Mouse (Mus musculus) spleen, postnatal 36 days (tissue): Measurements from ENCODE around the gene Acbd5.
A peak's percentile ranks its signal among the peaks of the same experiment; 100 is the strongest.

Experiments used
- DNase-seq, 2 experiments: peaks; one replicate each; pipeline ENCODE4 v3.0.0; 2022; ENCODE audit warnings: low spot score in 2 of 2, mixed read lengths in 1 of 2

Acbd5 gene

DNA sequence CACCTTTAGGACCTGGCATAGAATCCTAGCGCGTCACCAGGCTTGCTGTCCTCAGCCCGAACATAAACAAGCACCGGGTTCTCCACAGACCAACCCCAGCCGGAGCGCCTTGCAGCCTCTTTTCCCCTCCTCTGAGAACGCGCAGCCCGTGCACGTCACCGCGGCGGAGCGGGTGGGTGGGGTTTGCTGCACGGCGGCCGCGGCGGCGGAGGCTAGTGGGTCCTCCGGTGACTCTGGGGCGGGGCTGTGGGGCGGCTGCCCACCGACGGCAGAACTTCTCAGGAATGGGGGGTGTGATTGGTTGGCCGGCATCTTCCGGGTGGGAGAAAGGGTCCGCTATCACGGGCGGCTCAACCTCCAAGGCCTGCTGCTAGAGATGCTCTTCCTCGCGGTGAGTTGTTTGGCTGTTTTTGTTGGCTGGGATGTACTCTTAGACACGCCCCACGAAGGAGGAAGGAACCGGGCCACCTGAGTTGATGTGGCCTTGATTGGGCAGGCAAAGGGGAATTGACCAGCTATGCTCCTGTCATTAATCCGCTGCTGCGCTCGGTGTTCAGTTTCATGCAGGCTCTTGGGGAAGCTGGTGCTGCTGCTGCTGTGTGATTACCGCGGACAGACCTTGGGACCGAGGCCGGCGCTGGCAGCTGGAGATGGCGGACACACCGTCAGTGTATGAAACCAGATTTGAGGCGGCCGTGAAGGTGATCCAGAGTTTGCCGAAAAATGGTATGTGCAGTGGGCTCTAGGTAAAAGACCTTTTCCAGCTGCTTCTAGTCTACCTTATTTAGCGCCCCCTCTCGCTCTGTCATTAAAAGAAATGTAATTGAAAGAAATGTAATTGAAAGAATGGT, 1.2 kb downstream of the Acbd5 start:
- peak; percentile 96 to 97 for DNase-seq

DNA sequence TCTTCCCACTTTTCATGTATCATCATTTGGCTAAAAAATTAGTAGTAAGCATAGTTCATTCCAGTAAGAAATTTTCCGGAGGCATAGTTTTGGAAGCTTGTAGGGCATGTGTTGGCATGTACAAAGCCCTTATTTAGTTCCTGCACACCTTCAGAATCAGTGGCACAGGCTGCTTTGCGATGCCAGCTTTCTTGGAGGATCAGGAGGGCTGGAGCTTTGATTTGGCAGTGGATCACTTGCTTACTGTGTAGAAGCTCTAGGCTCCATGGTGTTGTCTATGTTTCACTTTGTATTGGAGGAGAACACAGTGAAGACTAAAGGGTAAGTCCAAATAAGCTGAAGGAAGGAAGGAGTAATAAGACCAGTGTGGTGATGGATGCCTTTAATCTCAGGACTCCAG, 2.5 kb downstream of the Acbd5 start:
- no peak for DNase-seq

DNA sequence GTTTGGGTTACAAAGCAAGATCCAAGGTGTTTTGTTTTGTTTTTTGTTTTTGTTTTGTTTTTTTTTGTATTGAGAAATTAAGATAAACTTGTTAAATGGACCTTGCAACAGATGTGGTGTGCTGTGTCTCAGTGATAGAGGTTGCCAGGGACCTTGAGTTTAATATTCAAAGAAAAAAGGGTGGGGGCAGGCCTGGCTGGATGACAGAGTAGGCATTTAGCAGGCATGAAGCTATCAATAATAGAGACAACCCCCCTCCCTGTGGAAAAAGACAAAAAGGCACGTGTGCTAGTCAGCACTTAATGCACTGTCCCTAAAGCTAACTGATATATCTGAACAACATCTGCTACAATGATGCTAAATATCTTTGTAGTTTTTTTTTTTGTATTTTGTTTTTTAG, 3.4 kb downstream of the Acbd5 start:
- no peak for DNase-seq

DNA sequence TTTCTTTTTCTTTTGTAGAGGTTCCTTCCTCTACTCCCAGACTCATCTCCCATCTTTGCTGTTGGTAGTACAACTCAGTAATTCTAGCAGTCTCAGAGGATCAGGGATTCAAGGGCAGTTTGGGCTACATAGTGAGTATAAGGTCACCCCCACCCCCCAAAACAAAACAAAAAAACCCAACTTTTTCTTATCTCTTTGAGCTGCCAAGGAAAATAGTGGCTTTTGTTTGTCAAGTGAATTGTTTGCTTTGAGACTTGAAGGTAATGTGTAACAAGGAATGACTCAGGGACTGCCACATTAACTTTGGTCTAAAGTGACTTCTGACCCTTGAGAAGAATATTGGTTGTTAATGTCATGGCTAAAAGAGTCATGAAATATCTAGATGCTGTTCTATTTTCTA, 7.9 kb downstream of the Acbd5 start:
- DNase-seq: no peak

DNA sequence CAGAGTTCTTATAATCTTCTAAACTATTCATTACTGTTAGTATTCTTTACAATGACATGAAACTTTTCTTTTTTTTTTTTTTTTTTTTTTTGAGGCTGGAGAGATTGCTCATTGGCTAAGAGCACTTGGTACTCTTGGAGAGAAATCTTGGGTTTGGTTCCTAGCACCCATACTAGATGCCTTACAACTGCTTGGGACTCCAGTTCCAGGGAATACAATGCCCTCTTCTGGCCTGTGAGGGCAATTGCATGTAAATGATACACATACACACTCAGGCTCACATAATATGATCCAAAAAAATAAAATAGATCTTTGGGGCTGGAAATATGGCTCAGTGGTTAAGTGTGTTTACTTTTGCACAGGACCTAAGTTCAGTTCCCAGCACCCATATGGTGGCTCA, 8.8 kb downstream of the Acbd5 start:
- no peak for DNase-seq

DNA sequence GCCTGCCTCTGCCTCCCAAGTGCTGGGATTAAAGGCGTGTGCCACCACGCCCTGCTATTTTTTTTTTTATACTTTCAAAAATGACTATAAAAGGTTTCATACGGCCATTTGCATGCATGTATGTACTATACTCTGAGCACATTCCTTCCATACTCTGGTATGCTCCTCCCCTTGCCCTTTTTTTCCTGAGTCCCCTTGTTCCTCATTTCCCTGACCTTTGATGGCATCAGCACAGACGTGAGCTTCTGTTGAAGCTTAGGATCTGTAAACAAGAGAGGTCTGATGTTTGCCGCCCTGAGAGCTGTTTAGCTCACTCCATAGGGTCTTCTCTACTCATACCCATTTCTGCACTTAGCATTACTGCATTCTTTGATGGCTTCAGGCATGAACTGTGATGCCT, 9.7 kb downstream of the Acbd5 start:
- no peak for DNase-seq

DNA sequence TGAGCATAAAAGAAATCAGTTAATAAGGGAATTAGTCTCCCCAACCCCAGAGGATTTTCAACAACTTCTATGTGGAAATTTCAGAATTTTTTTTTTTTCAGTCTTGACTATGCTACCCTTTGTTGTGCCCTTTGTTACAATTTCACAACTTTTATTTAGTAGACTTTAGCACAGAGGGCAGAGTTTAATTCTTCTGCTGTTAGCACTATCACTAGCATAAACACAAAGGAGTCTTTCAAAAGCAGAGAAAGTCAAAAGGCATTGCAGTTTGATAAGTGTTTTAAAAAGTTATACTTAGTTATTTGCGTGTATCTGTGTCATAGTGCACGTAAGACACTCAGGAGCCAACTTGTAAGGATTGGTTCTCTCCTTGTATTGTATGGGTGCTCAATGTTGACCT, 10.6 kb downstream of the Acbd5 start:
- no peak for DNase-seq

DNA sequence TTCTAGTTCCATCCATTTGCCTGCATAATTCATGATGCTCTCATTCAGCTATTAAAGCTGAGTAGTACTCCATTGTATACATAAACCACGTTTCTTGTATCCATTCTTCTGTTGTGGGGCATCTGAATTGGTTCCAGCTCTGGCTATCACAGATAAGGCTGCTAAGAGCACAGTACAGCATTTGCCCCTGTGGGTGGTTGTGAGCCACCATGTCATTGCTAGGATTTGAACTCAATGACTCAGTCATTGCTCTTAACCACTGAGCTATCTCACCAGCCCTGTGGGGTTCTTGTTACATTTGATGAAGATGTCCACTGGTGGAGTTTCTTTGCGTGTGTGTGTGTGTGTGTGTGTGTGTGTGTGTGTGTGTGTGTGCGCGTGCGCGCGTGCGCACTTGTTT, 16.6 kb downstream of the Acbd5 start:
- DNase-seq: no peak

DNA sequence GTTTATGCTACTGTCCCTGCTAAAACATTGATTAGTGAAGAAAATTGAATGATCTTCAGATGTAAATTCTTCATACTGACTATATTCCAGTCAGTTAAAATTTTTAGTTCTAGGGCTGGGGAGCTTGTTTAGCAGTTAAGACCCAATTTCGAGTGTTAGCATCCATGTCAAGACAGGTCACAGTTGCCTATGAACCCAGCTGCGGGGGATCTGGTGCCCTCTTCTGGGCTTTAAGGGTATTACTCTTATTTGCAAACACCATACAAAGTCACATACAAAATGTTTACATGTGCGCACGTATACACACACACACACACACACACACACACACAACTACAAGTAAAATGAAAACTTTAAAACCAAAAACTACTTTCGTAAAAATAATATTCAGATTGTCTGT, 24.2 kb downstream of the Acbd5 start:
- peak; percentile 11 to 38 for DNase-seq

DNA sequence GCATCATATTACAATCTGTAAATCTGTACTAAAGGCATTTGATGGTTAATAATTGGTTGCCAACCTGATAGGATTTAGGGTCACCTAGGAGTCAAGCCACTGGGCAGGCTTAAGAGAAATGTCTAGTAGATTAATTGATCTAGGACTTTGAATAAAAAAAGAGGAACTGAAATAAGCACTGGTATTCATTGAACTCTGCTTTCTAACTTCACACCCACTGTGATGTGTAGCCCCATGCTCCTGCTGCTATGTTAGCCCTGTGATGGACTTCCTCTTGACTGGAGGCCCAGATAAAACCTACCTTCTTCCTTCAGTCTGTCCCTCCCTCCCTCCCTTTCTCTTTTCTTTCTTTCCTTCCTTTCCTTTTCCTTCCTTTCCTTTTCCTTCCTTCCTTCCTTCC, 29.1 kb downstream of the Acbd5 start:
- DNase-seq: peak; percentile 10 to 15

DNA sequence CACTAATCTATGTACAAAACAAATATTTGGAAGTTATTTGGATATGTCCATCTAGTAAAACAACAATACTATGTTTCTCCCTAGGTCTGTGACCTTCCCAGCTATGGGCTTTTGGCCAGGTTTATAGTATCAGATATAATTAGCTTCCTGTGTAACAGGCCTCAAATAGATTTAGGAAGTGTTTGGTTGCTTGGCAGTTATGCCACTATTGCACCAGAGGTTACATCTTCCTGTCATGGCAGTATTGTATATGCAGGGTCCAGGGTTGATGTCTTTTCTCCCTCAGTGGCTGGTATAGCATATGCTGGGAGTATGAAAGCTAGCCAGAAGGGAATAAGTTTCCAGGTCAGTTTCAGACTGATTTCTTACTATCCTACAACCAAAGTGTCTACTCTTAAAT, 34.3 kb downstream of the Acbd5 start:
- no peak for DNase-seq

DNA sequence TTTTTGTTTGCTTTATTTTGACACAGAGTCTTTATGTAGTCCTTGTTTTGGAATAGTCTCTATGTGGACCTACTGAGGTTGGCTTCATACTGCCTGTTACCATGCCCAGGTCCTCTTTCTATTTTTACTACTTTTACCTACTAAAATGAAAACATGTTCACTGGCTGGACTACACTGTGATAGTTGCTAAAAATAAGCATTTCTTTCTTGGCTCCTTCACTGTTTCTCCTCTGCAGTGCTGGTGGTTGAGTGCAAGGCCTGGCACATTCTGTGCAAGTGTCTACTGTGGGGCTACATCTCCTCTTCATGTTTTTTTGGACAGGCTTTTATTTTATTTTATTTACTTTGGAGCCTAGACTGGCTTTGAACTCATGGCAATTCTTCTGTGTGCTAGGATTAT, 51.6 kb downstream of the Acbd5 start:
- DNase-seq: no peak

DNA sequence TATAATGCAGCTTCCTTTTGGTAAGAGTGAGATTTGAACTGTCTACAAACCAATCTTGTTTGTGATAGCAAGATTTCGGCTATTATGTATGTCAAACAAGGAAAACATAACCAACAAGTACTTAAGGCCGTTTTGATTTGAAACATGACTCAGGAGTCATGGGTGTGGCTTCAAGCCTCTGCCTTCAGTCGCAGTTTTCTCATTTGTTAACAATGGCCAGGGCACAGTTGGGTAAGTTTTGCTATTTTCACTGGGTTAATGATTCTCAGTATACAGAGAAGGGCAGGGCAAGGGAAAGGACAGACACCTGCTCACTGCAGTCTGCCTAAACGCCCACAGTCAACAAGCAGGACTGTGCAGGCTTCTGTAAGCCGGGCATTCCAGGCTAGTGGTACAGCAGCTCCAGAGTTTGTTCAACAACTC, 87.2 kb downstream of the Acbd5 start:
- peak in 1 of 2 experiments; percentile 8 for DNase-seq

DNA sequence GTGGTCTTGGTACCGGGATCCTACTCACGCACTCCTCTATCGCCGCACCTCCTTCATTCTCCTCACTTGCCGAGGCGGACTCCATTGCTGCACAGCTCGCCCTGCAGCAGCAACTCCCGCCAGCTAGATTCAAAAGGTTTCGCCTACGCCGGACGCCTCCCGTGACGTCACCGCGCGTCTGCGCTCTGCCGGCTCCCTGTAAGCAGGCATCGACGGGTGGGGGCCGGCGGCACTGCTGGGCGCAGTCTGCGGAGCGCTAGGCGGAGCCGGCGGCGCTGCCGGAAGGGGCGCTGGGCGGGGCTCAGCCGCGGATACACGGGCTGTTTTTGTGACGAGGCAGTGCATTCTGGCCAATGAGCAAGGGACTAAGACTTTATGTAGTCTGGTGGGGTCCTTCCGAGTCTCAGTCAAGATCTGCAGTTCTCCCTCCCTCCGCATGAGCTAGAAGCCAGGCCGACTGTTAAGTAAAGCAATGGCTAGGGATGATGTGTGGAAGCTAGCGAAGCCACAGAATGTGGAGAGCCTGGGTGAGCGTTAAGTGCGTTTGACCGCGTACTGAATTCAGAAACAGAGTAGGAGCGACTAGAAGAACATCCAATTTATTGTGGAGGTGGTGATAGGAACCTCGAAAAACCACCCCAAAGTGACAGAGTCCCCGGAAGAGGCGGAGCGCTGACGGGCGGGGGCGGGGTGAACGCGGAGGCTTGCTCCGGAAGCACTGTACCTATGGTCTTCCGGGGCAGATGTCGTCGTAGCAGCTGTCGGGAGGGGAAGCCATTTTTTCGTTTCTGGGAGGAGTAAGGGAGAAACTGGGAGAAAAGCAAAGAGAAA, 88.0 kb downstream of the Acbd5 start, which contains the start of the genes Mastl and Yme1l1:
TSS of gene Mastl (minus strand) at position 248 of the 831 bp plus-strand sequence.
TSS of gene Yme1l1 (plus strand) at position 593 of the 831 bp plus-strand sequence.
- peak; percentile 98 to 99 for DNase-seq

DNA sequence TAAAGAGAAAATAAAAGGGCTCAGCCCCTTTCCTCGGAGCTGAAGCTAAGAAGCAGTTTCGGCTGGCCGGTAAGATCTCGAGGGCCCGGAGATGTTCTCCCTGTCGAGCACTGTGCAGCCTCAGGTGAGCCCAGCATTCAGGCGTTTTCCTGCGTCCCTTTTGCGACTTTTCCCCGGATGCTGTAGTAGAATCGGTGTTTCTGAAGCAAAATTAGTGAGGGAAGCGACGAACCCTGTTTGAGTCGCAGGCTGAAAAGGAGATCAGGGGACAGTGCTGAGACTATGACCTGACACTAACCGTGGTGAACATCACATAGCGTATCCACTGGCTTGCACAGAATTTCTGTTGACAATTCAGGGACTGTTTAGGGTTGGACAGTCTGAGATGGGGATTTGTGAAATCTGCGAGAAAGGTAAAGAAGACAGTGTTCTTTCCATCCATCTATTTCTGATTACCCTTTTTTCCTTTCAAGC, 88.7 kb downstream of the Acbd5 start:
- DNase-seq: no peak
